Mouse (Mus musculus) ES-Bruce4 (cell line): Measurements from ENCODE around the gene Rasgrp2.

Experiments
- CTCF ChIP-seq: IDR thresholded peaks from one replicate; pipeline ENCODE4 v1.8.1; 2011; ENCODE audit warnings: low read depth, low read length
- EP300 ChIP-seq: IDR thresholded peaks from 2 replicates; pipeline ENCODE4 v1.6.1; 2011; ENCODE audit warnings: low read depth, low read length; ENCODE audit not compliant: insufficient read depth
- POLR2A ChIP-seq: IDR thresholded peaks from one replicate; pipeline ENCODE4 v1.8.1; 2011; ENCODE audit warnings: low read length; ENCODE audit not compliant: insufficient read depth

DNA sequence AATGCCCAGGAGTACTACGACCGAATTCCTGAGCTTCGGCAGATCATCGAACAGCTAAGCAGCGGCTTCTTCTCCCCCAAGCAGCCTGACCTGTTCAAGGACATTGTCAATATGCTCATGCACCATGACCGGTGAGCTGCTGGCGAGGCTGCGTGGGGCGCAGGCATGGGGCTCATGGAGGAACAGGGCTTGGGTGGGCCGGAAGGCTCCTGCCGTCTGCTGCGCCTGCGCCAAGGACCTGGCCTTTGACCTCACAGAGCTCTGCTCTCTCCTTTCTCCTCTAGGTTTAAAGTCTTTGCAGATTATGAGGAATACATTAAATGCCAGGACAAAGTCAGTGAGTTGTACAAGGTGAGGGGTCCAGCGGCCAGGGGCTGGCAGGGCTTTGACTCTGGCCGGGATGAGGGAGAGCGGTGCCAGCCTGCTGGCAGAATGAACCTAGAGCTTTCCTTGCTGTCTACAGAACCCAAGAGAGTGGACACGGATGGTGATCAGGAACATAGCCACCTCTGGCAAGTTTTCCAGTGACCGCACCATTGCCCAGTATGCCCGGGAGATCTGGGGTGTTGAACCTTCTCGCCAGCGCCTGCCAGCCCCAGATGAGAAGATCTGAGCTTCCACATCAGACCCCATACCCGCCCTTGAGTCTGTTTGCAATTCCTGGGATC, 1.4 kb upstream of the Rasgrp2 start:
- TF ChIP-seq CTCF: no peak
- no peak for TF ChIP-seq EP300
- TF ChIP-seq POLR2A: no peak
